Mouse (Mus musculus): ENCODE measurements at regions not wholly inside any gene's neighbourhood (a gene's known extent, or its start where the extent isn't known, plus 50 kb on each side); places are given as distances from the start of the nearest gene placed in this dataset.
"Not testable (repeated sequence)": the region's sequence is repeated elsewhere in the genome, so short reads cannot be mapped to it uniquely, and the experiment has no call there.

GRCm38 (mm10) chr8:71813239-71813638, 68.6 kb upstream of the Zfp709 start:
- not testable (repeated sequence) for H3K36me3 ChIP-seq (ENCODE audit: insufficient read depth, low read length); H3K4me1 ChIP-seq (ENCODE audit: insufficient read depth, low read length); H3K27ac ChIP-seq (ENCODE audit: low read depth, low read length); H3K27me3 ChIP-seq (ENCODE audit: insufficient read depth, low read length); H3K9me3 ChIP-seq (ENCODE audit: low read length); H3K9ac ChIP-seq (replicated peaks; ENCODE audit: low read length, poor library complexity, severe bottlenecking); H3K4me3 ChIP-seq (ENCODE audit: low read depth, low read length); ATAC-seq (ENCODE audit: low FRiP score); H3K4me2 ChIP-seq (ENCODE audit: low read depth, low read length, poor library complexity, severe bottlenecking); DNase-seq (ENCODE audit: low spot score)
- WGBS: 93% methylated on average over 8 of the region's 8 CpGs

DNA sequence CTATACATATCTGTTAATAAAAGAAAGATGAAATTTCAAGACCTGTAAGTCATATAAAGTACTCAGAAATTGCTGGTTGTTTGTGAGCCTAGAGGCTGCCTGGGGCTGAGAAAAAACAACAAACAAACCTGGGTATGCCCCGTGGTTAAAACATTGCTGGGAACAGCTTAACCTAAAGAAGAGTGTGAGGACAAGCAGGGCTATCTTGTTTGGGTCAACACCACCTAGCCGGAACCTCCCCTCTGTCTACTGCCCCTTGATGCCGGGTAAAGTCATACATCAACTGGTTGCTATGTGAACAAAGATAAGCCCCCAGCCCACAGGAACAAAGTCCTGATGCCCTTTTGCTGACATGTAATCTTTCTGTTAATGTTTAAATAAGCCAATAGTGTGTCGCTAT, 74.0 kb upstream of the Zfp709 start:
- H3K27ac ChIP-seq (ENCODE audit: low read depth, low read length); H3K36me3 ChIP-seq (ENCODE audit: insufficient read depth, low read length); ATAC-seq (ENCODE audit: low FRiP score); H3K4me2 ChIP-seq (ENCODE audit: low read depth, low read length, poor library complexity, severe bottlenecking); H3K27me3 ChIP-seq (ENCODE audit: insufficient read depth, low read length); DNase-seq (ENCODE audit: low spot score); H3K9me3 ChIP-seq (ENCODE audit: low read length); H3K9ac ChIP-seq (replicated peaks; ENCODE audit: low read length, poor library complexity, severe bottlenecking); H3K4me3 ChIP-seq (ENCODE audit: low read depth, low read length); H3K4me1 ChIP-seq (ENCODE audit: insufficient read depth, low read length): not testable (repeated sequence)
- 74% methylated on average over 3 of the region's 4 CpGs for WGBS

GRCm38 (mm10) chr8:71804586-71804985, 77.2 kb upstream of the Zfp709 start:
- H3K9ac ChIP-seq (replicated peaks; ENCODE audit: low read length, poor library complexity, severe bottlenecking); H3K4me1 ChIP-seq (ENCODE audit: insufficient read depth, low read length); H3K27ac ChIP-seq (ENCODE audit: low read depth, low read length); H3K9me3 ChIP-seq (ENCODE audit: low read length); ATAC-seq (ENCODE audit: low FRiP score); H3K4me3 ChIP-seq (ENCODE audit: low read depth, low read length); H3K36me3 ChIP-seq (ENCODE audit: insufficient read depth, low read length); H3K4me2 ChIP-seq (ENCODE audit: low read depth, low read length, poor library complexity, severe bottlenecking); DNase-seq (ENCODE audit: low spot score); H3K27me3 ChIP-seq (ENCODE audit: insufficient read depth, low read length): not testable (repeated sequence)
- 84% methylated on average over 1 of the region's 1 CpGs for WGBS

GRCm38 (mm10) chr8:71802226-71802625, 76.7 kb upstream of the Fcho1 start:
- H3K36me3 ChIP-seq (ENCODE audit: insufficient read depth, low read length); DNase-seq (ENCODE audit: low spot score); H3K9ac ChIP-seq (replicated peaks; ENCODE audit: low read length, poor library complexity, severe bottlenecking); H3K4me1 ChIP-seq (ENCODE audit: insufficient read depth, low read length); H3K4me2 ChIP-seq (ENCODE audit: low read depth, low read length, poor library complexity, severe bottlenecking); H3K4me3 ChIP-seq (ENCODE audit: low read depth, low read length); H3K27me3 ChIP-seq (ENCODE audit: insufficient read depth, low read length); H3K27ac ChIP-seq (ENCODE audit: low read depth, low read length); H3K9me3 ChIP-seq (ENCODE audit: low read length): not testable (repeated sequence)
- peak; percentile 66; the same call in 1 of the 2 replicates for ATAC-seq (ENCODE audit: low FRiP score)
- WGBS: 66% methylated on average over 2 of the region's 2 CpGs

DNA sequence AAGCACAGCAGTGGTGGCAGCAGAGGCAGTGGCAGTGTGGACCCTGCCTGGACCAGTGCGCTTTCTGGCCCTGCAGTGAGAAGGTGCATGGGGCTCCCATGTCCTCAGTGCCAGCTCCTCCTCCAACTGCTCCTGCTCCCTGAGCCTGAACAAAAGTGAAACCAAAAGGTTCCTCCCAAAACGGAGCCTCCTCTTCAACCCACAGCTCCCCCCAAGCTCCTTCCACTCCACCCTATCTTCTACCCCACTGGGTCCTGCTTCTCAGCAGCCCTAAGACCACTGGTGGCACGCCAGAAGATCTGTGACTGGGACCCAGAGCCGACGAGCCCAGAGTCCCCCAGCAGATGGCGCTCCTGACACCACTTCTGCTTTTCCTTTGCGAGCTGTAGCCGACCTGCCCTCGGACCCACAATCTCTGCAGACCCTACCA, 63.5 kb upstream of the Fcho1 start:
- not testable (repeated sequence) for H3K4me3 ChIP-seq (ENCODE audit: low read depth, low read length); DNase-seq (ENCODE audit: low spot score); H3K4me2 ChIP-seq (ENCODE audit: low read depth, low read length, poor library complexity, severe bottlenecking); H3K9ac ChIP-seq (replicated peaks; ENCODE audit: low read length, poor library complexity, severe bottlenecking); H3K27ac ChIP-seq (ENCODE audit: low read depth, low read length); H3K9me3 ChIP-seq (ENCODE audit: low read length); ATAC-seq (ENCODE audit: low FRiP score); H3K36me3 ChIP-seq (ENCODE audit: insufficient read depth, low read length); H3K4me1 ChIP-seq (ENCODE audit: insufficient read depth, low read length); H3K27me3 ChIP-seq (ENCODE audit: insufficient read depth, low read length)
- whole genome bisulfite sequencing: 0% methylated on average over 2 of the region's 9 CpGs

DNA sequence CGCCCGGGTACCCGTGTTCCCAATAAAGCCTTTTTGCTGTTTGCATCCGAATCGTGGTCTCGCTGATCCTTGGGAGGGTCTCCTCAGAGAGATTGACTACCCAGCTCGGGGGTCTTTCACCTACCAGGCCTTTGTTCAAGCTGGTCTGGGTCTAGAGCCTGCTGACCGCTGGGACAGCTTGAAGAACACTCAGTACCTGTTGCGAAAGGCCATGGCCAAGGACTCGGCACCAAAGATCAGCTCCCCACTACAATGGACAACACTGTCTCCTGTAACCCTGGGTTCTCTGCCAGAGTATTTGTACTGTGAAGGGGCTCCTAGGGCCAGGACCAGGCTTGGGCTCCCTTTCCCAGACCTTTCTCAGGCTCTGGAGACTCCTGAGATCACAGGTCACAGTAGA, 55.1 kb upstream of the Fcho1 start:
- not testable (repeated sequence) for DNase-seq (ENCODE audit: low spot score); H3K27me3 ChIP-seq (ENCODE audit: insufficient read depth, low read length); H3K4me2 ChIP-seq (ENCODE audit: low read depth, low read length, poor library complexity, severe bottlenecking); H3K27ac ChIP-seq (ENCODE audit: low read depth, low read length); H3K9ac ChIP-seq (replicated peaks; ENCODE audit: low read length, poor library complexity, severe bottlenecking); H3K4me3 ChIP-seq (ENCODE audit: low read depth, low read length); H3K4me1 ChIP-seq (ENCODE audit: insufficient read depth, low read length); H3K36me3 ChIP-seq (ENCODE audit: insufficient read depth, low read length); H3K9me3 ChIP-seq (ENCODE audit: low read length); ATAC-seq (ENCODE audit: low FRiP score)
- 88% methylated on average over 8 of the region's 10 CpGs for WGBS

GRCm38 (mm10) chr8:71779824-71780223, 54.3 kb upstream of the Fcho1 start:
- H3K36me3 ChIP-seq (ENCODE audit: insufficient read depth, low read length); H3K9me3 ChIP-seq (ENCODE audit: low read length); H3K4me3 ChIP-seq (ENCODE audit: low read depth, low read length); DNase-seq (ENCODE audit: low spot score); H3K27me3 ChIP-seq (ENCODE audit: insufficient read depth, low read length); ATAC-seq (ENCODE audit: low FRiP score); H3K4me1 ChIP-seq (ENCODE audit: insufficient read depth, low read length); H3K27ac ChIP-seq (ENCODE audit: low read depth, low read length); H3K9ac ChIP-seq (replicated peaks; ENCODE audit: low read length, poor library complexity, severe bottlenecking); H3K4me2 ChIP-seq (ENCODE audit: low read depth, low read length, poor library complexity, severe bottlenecking): not testable (repeated sequence)
- WGBS: 85% methylated on average over 2 of the region's 4 CpGs

- 91% methylated on average over 5 of the region's 5 CpGs for WGBS
- H3K4me1 ChIP-seq (ENCODE audit: insufficient read depth, low read length); H3K9me3 ChIP-seq (ENCODE audit: low read length); H3K36me3 ChIP-seq (ENCODE audit: insufficient read depth, low read length); H3K27me3 ChIP-seq (ENCODE audit: insufficient read depth, low read length); H3K27ac ChIP-seq (ENCODE audit: low read depth, low read length); H3K4me2 ChIP-seq (ENCODE audit: low read depth, low read length, poor library complexity, severe bottlenecking); DNase-seq (ENCODE audit: low spot score); H3K9ac ChIP-seq (replicated peaks; ENCODE audit: low read length, poor library complexity, severe bottlenecking); ATAC-seq (ENCODE audit: low FRiP score); H3K4me3 ChIP-seq (ENCODE audit: low read depth, low read length): not testable (repeated sequence)
These were observed 53.9 kb upstream of the Fcho1 start for GRCm38 (mm10) chr8:71779380-71779779.
